Mouse (Mus musculus): Measurements from ENCODE around the gene Ms4a18. TPM values are rescaled to one million over a fixed set of nuclear protein-coding genes. Genes with fewer than 3 reads are reported as not detected.

Ms4a18 gene
- polyA plus RNA-seq (2017; shearing (Covaris generic)), result not detected

DNA sequence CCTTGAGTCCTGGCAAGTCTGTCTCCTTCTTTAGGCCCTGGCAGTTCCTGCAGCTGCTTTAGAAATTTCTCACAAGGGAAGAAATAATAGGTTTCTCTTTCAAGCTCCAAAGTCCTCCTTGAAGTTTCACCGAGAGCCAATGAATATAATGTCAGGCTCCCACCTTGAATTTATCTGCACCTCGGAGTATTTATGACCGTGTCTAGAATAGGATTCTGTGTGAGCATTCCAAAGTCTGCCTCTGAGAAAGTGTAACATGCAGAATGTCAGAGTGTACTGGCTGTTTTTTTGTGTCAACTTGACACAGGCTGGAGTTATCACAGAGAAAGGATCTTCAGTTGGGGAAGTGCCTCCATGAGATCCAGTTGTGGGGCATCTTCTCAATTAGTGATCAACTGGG is at the start of gene Ms4a18:
Gene Ms4a18, minus strand, starts transcription at position 141 of the 400 bp plus-strand sequence.

GRCm38 (mm10) chr19:10993150-10993549 is 24.7 kb downstream of the Ms4a18 start, which contains the start of gene Ms4a15:
Gene Ms4a15, minus strand, starts transcription at chr19:10993250.

GRCm38 (mm10) chr19:10974238-10974865 is 43.5 kb downstream of the Ms4a18 start, which contains the start of gene Ms4a10:
Gene Ms4a10, minus strand, starts transcription at chr19:10974670.

GRCm38 (mm10) chr19:10949112-10949511 is 68.7 kb downstream of the Ms4a18 start, which contains the start of gene Ccdc86:
Gene Ccdc86, minus strand, starts transcription at chr19:10949266.

Other genes with a start within 250 kb of the Ms4a18 start
- gene Cd6, start 188.0 kb downstream of the Ms4a18 start, polyA plus RNA-seq (2017; shearing (Covaris generic)), result 665 TPM
- 0.50 TPM for gene Slc15a3, start 178.3 kb downstream of the Ms4a18 start, polyA plus RNA-seq (2017; shearing (Covaris generic))
- gene Tmem132a, start 148.1 kb downstream of the Ms4a18 start, polyA plus RNA-seq (2017; shearing (Covaris generic)), result 0.56 TPM
- gene Tmem109, start 136.0 kb downstream of the Ms4a18 start, polyA plus RNA-seq (2017; shearing (Covaris generic)), result 53.6 TPM
- 103 TPM for gene Prpf19, start 122.8 kb downstream of the Ms4a18 start, polyA plus RNA-seq (2017; shearing (Covaris generic))
- gene Zp1, start 97.4 kb downstream of the Ms4a18 start, polyA plus RNA-seq (2017; shearing (Covaris generic)), result not detected
- 0.10 TPM for gene Ptgdr2, start 80.9 kb downstream of the Ms4a18 start, polyA plus RNA-seq (2017; shearing (Covaris generic))
- gene Ccdc86, start 68.8 kb downstream of the Ms4a18 start, polyA plus RNA-seq (2017; shearing (Covaris generic)), result 19.4 TPM
- gene Ms4a10, start 43.4 kb downstream of the Ms4a18 start, polyA plus RNA-seq (2017; shearing (Covaris generic)), result not detected
- 0.13 TPM for gene Ms4a15, start 24.8 kb downstream of the Ms4a18 start, polyA plus RNA-seq (2017; shearing (Covaris generic))
- gene Ms4a8a, start 63.1 kb upstream of the Ms4a18 start, polyA plus RNA-seq (2017; shearing (Covaris generic)), result 0.37 TPM
- not detected for gene 1700017D01Rik, start 112.8 kb upstream of the Ms4a18 start, polyA plus RNA-seq (2017; shearing (Covaris generic))
- gene 1700025F22Rik, start 147.3 kb upstream of the Ms4a18 start, polyA plus RNA-seq (2017; shearing (Covaris generic)), result not detected
- not detected for gene Ms4a13, start 178.7 kb upstream of the Ms4a18 start, polyA plus RNA-seq (2017; shearing (Covaris generic))
- not detected for gene Ms4a12, start 214.4 kb upstream of the Ms4a18 start, polyA plus RNA-seq (2017; shearing (Covaris generic))
- gene Ms4a1, start 248.2 kb upstream of the Ms4a18 start, polyA plus RNA-seq (2017; shearing (Covaris generic)), result 2.6 TPM

Data from CD4-positive, CD25-positive, alpha-beta regulatory T cell (primary cell).